Mouse (Mus musculus): ENCODE measurements around the gene Slc39a3. TPM values are rescaled to one million over a fixed set of nuclear protein-coding genes. Genes with fewer than 3 reads are reported as not detected.
"Not testable (repeated sequence)": the region's sequence is repeated elsewhere in the genome, so short reads cannot be mapped to it uniquely, and the experiment has no call there.

Gene Slc39a3
- polyA plus RNA-seq, 1 experiment from 2014 or later, result 48.3 TPM

DNA sequence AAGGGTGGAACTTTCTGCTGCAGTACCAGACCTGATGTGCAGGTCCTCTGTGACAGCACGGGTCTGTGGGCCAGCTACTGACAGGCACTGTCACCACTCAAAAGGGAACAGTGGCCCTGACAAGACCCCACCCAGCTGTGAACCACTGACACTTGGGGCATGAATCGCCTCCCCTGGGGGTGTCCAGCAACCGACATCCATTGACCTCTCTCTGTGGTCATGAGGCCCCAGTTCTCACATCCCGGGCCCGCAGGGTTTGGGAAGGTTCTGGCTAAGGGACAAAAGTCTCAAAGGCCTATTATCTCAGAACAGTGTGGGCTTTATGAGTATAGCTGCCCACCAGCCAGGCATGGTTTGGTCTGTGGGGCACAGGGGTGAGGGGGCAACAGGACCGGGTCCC is 17.9 kb upstream of the Slc39a3 start:
- H3K9me3 ChIP-seq (ENCODE audit: control insufficient read depth, low read length), result no peaks in the 10 kb centered on the region
- WGBS, result 82% methylated on average over 6 of the region's 6 CpGs
- peaks cover 22% of the 10 kb centered on the region for H3K36me3 ChIP-seq (ENCODE audit: control insufficient read depth, insufficient read depth, low read length)
- H3K27ac ChIP-seq (ENCODE audit: low read depth, low read length), result no peak overlapping the region
- peaks cover 22% of the 10 kb centered on the region for H3K4me1 ChIP-seq (ENCODE audit: control insufficient read depth, insufficient read depth, low read depth, low read length)
- H3K27me3 ChIP-seq (replicated peaks; ENCODE audit: control insufficient read depth, insufficient read depth, low read length), result no peaks in the 10 kb centered on the region
- no peak overlapping the region for H3K4me2 ChIP-seq (ENCODE audit: low read length)
- no peak for ATAC-seq
- H3K4me3 ChIP-seq (ENCODE audit: low read length), result no peak overlapping the region
- no peak overlapping the region for H3K9ac ChIP-seq (ENCODE audit: low read depth, low read length)

DNA sequence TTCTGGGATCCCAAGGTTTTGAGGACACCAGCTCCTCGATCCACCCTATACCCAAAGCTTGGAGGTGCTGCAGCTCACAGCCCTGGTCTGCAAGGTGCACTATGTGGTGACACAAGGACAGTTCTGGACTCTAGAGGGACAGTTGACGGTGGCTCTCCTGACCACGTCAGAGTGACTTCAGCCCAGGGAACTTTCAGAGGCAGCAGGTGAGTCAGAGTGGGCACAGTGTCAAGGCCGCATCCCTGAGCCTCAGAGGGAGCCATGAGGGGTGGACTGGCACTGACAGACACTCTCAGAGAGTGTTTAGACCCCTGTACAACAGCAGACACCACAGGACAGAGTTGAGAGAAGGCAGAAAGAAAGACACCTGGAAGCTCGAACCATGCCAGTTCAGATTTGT is 15.4 kb upstream of the Slc39a3 start:
- no peak for ATAC-seq
- no peaks in the 10 kb centered on the region for H3K27me3 ChIP-seq (replicated peaks; ENCODE audit: control insufficient read depth, insufficient read depth, low read length)
- peaks cover 1% of the 10 kb centered on the region; the same call in 1 of the 2 replicates for H3K4me1 ChIP-seq (ENCODE audit: control insufficient read depth, insufficient read depth, low read depth, low read length)
- 94% methylated on average over 5 of the region's 5 CpGs for WGBS
- H3K36me3 ChIP-seq (ENCODE audit: control insufficient read depth, insufficient read depth, low read length), result peaks cover 45% of the 10 kb centered on the region
- H3K4me2 ChIP-seq (ENCODE audit: low read length), result no peak overlapping the region
- no peak overlapping the region for H3K4me3 ChIP-seq (ENCODE audit: low read length)
- H3K27ac ChIP-seq (ENCODE audit: low read depth, low read length), result no peak overlapping the region
- no peaks in the 10 kb centered on the region for H3K9me3 ChIP-seq (ENCODE audit: control insufficient read depth, low read length)
- no peak overlapping the region for H3K9ac ChIP-seq (ENCODE audit: low read depth, low read length)

DNA sequence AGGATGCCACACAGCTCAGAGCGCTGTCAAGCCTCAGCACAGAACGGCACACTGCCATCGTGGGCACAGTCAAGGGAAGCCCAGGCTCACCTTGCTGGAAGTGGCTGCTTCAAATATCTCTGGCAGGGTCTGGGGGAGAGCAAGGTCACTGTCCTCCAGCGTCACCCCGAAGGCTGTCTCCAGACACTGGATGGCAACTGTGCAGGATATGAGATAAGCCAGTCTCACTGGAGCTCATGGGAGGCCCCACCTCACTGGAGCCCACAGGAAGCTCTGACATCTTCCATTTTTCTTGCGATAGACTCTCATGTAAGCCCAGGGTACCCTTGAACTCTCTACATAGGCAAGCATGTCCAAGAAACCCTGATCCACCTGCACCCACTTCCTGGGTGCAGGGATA is 13.9 kb upstream of the Slc39a3 start:
- 95% methylated on average over 6 of the region's 6 CpGs for WGBS
- Histone ChIP-seq H3K4me2 (ENCODE audit: low read length) (no peak overlapping the region), H3K9ac (ENCODE audit: low read depth, low read length) (no peak overlapping the region), H3K4me3 (ENCODE audit: low read length) (no peak overlapping the region), H3K27me3 (replicated peaks; ENCODE audit: control insufficient read depth, insufficient read depth, low read length) (no peaks in the 10 kb centered on the region), H3K4me1 (ENCODE audit: control insufficient read depth, insufficient read depth, low read depth, low read length) (no peaks in the 10 kb centered on the region; the same call in 1 of the 2 replicates), H3K9me3 (ENCODE audit: control insufficient read depth, low read length) (no peaks in the 10 kb centered on the region), H3K36me3 (ENCODE audit: control insufficient read depth, insufficient read depth, low read length) (peaks cover 59% of the 10 kb centered on the region), H3K27ac (ENCODE audit: low read depth, low read length) (no peak overlapping the region)
- no peak for ATAC-seq

DNA sequence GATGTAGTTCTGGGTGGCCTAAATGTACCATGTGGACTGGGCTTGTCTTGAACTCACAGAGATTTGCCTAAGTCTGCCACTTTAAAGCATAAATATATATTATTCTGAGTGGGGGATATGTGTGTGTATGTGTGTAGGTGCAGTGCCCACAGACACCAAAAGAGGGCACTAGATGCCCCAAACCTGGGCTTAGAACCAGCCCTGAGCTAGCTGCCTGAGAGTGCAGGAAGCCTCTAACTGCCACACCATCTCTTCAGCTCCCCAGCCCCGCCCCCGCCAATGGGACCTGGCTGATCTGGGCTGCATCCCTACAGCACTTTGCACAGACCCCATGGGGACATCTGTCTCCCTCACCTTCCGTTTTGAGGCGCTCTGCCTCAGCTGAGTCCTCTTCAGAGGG is 13.4 kb upstream of the Slc39a3 start:
- Histone ChIP-seq H3K27ac (ENCODE audit: low read depth, low read length) (no peak overlapping the region), H3K4me3 (ENCODE audit: low read length) (no peak overlapping the region), H3K36me3 (ENCODE audit: control insufficient read depth, insufficient read depth, low read length) (peaks cover 64% of the 10 kb centered on the region), H3K9ac (ENCODE audit: low read depth, low read length) (no peak overlapping the region), H3K9me3 (ENCODE audit: control insufficient read depth, low read length) (no peaks in the 10 kb centered on the region), H3K27me3 (replicated peaks; ENCODE audit: control insufficient read depth, insufficient read depth, low read length) (no peaks in the 10 kb centered on the region), H3K4me2 (ENCODE audit: low read length) (no peak overlapping the region), H3K4me1 (ENCODE audit: control insufficient read depth, insufficient read depth, low read depth, low read length) (no peaks in the 10 kb centered on the region; the same call in 1 of the 2 replicates)
- ATAC-seq, result no peak
- WGBS, result 92% methylated on average over 4 of the region's 4 CpGs

DNA sequence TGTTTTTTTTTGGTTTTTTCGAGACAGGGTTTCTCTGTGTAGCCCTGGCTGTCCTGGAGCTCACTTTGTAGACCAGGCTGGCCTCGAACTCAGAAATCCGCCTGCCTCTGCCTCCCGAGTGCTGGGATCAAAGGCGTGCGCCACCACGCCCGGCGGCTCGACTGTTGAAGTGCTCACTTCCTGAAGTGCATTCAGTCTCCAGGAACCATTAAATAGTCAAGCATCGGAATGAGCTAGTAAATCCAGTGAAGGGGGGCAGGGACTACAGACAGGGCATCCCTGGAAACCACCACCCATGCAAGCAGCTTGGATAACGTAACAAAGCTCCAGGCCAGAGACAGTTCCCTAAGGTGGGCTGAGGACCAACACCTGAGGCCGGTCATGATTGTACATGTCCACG is 8.0 kb upstream of the Slc39a3 start:
- not testable (repeated sequence) for H3K4me2 ChIP-seq (ENCODE audit: low read length); H3K27ac ChIP-seq (ENCODE audit: low read depth, low read length); H3K27me3 ChIP-seq (replicated peaks; ENCODE audit: control insufficient read depth, insufficient read depth, low read length); H3K9me3 ChIP-seq (ENCODE audit: control insufficient read depth, low read length); ATAC-seq; H3K9ac ChIP-seq (ENCODE audit: low read depth, low read length); H3K4me3 ChIP-seq (ENCODE audit: low read length); H3K4me1 ChIP-seq (ENCODE audit: control insufficient read depth, insufficient read depth, low read depth, low read length)
- WGBS, result 93% methylated on average over 14 of the region's 14 CpGs
- H3K36me3 ChIP-seq (ENCODE audit: control insufficient read depth, insufficient read depth, low read length), result peaks cover 61% of the 10 kb centered on the region

DNA sequence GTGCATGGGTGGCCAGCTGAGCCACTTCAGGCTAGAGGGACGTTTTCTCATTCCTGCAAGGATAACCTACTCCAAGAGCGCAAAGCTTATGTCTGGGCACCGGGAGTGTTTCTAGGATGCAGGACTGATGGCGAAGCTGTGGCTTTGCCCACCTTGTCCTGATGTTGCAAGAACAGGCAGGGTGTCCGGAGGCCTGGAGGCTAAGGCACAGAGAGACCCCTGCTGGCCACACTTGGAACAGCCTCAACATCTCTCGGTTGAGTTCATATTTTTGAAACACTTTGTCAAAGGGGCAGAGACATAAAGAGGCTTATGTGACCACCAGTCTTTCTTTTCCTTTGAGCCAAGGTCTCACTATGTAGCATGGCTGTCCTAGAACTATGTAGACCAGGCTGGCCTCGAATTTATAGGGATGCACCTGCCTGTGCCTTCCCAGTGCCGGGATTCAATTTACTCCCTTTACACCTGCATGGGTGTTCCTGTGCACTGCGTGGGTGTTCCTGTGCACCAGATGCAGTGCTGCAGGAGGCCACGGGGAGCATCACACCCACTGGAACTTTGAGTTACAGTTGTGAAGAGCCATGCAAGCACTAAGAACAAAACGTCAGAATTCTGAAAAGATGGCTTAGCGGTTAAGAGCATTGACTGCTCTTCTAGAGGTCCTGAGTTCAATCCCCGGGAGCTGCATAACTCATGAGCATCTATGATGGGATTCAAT is 4.4 kb upstream of the Slc39a3 start:
- no peaks in the 10 kb centered on the region for H3K27me3 ChIP-seq (replicated peaks; ENCODE audit: control insufficient read depth, insufficient read depth, low read length)
- H3K9ac ChIP-seq (ENCODE audit: low read depth, low read length), result peak overlapping the region; percentile 18; the same call in 1 of the 2 replicates
- H3K4me1 ChIP-seq (ENCODE audit: control insufficient read depth, insufficient read depth, low read depth, low read length), result peaks cover 3% of the 10 kb centered on the region; the same call in 1 of the 2 replicates
- 39% methylated on average over 13 of the region's 13 CpGs for WGBS
- H3K36me3 ChIP-seq (ENCODE audit: control insufficient read depth, insufficient read depth, low read length), result peaks cover 27% of the 10 kb centered on the region
- no peak for ATAC-seq
- no peak overlapping the region for H3K27ac ChIP-seq (ENCODE audit: low read depth, low read length)
- no peak overlapping the region for H3K4me2 ChIP-seq (ENCODE audit: low read length)
- H3K9me3 ChIP-seq (ENCODE audit: control insufficient read depth, low read length), result no peaks in the 10 kb centered on the region
- no peak overlapping the region for H3K4me3 ChIP-seq (ENCODE audit: low read length)

DNA sequence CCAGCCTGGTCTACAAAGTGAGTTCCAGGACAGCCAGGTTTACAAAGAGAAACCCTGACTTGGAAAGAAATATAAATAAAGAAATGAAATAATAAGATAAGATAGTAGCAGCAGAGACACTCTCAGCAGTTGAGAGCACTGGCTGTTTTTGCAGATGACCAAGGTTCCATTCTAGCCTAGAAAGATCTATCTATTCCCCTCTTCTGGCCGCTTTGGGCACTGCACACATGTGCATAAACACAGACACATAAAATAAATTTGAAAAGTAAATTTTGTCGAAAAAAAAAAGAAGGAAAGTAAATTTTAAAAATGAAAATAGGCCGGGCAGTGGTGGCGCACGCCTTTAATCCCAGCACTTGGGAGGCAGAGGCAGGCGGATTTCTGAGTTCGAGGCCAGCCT is 975 bp downstream of the Slc39a3 start:
- Histone ChIP-seq H3K36me3 (ENCODE audit: control insufficient read depth, insufficient read depth, low read length) (peaks cover 8% of the 10 kb centered on the region), H3K9me3 (ENCODE audit: control insufficient read depth, low read length) (no peaks in the 10 kb centered on the region), H3K4me2 (ENCODE audit: low read length) (no peak overlapping the region), H3K4me3 (ENCODE audit: low read length) (no peak overlapping the region), H3K27ac (ENCODE audit: low read depth, low read length) (no peak overlapping the region), H3K27me3 (replicated peaks; ENCODE audit: control insufficient read depth, insufficient read depth, low read length) (no peaks in the 10 kb centered on the region), H3K4me1 (ENCODE audit: control insufficient read depth, insufficient read depth, low read depth, low read length) (peaks cover 6% of the 10 kb centered on the region; the same call in 1 of the 2 replicates), H3K9ac (ENCODE audit: low read depth, low read length) (no peak overlapping the region)
- WGBS, result 77% methylated on average over 7 of the region's 7 CpGs
- no peak for ATAC-seq

DNA sequence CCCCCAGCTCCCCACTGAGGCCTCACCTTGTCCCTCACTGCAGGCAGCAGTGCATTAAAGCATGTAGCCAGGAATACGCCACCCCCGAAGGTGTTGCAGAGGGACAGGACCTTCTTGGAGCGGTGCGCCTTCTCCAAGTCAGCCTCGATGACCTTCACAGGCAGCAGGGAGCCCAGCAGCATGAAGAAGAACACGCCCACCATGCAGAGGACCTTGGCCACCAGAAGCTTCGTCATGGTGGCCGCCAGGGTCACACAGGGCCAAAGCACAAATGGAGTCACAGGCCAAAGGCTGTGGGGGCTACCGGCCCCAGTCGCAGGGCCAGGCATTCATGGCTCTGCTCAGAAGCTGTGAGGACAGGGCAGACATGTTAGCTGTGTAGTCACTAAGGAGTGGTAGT is 3.6 kb downstream of the Slc39a3 start:
- H3K4me3 ChIP-seq (ENCODE audit: low read length), result no peak overlapping the region
- 89% methylated on average over 10 of the region's 10 CpGs for WGBS
- no peaks in the 10 kb centered on the region for H3K9me3 ChIP-seq (ENCODE audit: control insufficient read depth, low read length)
- no peak overlapping the region for H3K27ac ChIP-seq (ENCODE audit: low read depth, low read length)
- H3K4me2 ChIP-seq (ENCODE audit: low read length), result no peak overlapping the region
- ATAC-seq, result no peak
- no peak overlapping the region for H3K9ac ChIP-seq (ENCODE audit: low read depth, low read length)
- peaks cover 6% of the 10 kb centered on the region for H3K4me1 ChIP-seq (ENCODE audit: control insufficient read depth, insufficient read depth, low read depth, low read length)
- no peaks in the 10 kb centered on the region for H3K27me3 ChIP-seq (replicated peaks; ENCODE audit: control insufficient read depth, insufficient read depth, low read length)
- peaks cover 21% of the 10 kb centered on the region for H3K36me3 ChIP-seq (ENCODE audit: control insufficient read depth, insufficient read depth, low read length)

DNA sequence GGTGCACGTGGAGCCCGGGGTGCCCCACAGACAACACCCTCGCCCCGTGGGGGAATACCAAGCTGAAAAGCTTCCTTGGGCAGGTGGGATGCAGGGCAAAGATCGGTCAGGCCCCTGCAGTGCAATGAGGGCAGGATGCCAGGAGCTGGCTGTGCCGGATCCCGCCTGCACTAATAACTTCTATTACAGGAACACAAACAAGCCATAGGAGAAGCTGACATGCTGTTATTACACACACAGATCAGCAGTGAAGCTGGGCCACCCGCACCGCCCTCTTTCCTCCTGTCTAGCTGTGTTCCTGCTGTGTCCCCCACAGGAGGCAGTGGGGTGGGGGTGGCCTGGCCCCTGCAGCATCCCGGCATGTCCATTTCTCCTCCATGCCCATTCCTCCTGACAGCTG is 8.2 kb downstream of the Slc39a3 start:
- no peak overlapping the region for H3K4me3 ChIP-seq (ENCODE audit: low read length)
- peaks cover 8% of the 10 kb centered on the region for H3K4me1 ChIP-seq (ENCODE audit: control insufficient read depth, insufficient read depth, low read depth, low read length)
- no peak overlapping the region for H3K27ac ChIP-seq (ENCODE audit: low read depth, low read length)
- ATAC-seq, result no peak
- no peaks in the 10 kb centered on the region for H3K9me3 ChIP-seq (ENCODE audit: control insufficient read depth, low read length)
- H3K9ac ChIP-seq (ENCODE audit: low read depth, low read length), result no peak overlapping the region
- peaks cover 21% of the 10 kb centered on the region for H3K36me3 ChIP-seq (ENCODE audit: control insufficient read depth, insufficient read depth, low read length)
- H3K27me3 ChIP-seq (replicated peaks; ENCODE audit: control insufficient read depth, insufficient read depth, low read length), result peaks cover 2% of the 10 kb centered on the region
- WGBS, result 49% methylated on average over 10 of the region's 10 CpGs
- H3K4me2 ChIP-seq (ENCODE audit: low read length), result no peak overlapping the region
